Comparison of ENCODE assay signal across 12 mouse cellular contexts in the genomic region with DNA sequence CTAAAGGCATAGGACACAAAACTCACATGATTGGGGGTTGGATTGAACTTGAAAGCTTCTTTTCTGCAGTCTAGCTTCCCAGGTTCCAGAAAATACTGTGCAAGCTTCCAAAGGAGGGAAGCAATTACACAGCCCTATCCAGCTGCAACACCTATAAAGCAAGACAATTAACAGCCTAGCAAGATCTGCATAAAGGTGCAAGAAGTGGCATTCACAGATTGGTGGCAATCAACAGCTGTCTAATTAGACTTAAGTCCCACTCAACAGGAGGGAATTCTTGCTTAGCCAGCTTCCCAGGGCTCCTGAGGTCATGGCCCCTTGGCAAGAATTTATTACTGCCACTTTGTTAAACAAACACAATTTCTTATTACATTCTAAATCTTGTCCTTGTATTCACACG.
"Had no signal": no experiment of that assay in that cellular context is flagged by ENCODE, and none has a peak within 500 bp of the region (broad histone marks: within the 10 kb centered on the region; RNA-seq: fewer than 3 reads in every experiment).

No protein-coding gene starts in this region.

- H3K9me3 ChIP-seq: liver, embryonic 13.5 days had no signal

- ATAC-seq: liver, postnatal 0 days had no signal

- H3K4me1 ChIP-seq: liver, embryonic 13.5 days; neural tube, embryonic 12.5 days had no signal

- H3K4me3 ChIP-seq: left cerebral cortex, adult 2 months; limb, embryonic 12.5 days; liver, embryonic 13.5 days; neural tube, embryonic 12.5 days had no signal

- H3K27ac ChIP-seq: kidney, postnatal 0 days; left cerebral cortex, adult 2 months; limb, embryonic 12.5 days; liver, embryonic 13.5 days; neural tube, embryonic 12.5 days; stomach, postnatal 0 days had no signal

- H3K27me3 ChIP-seq: limb, embryonic 12.5 days; liver, embryonic 13.5 days; neural tube, embryonic 12.5 days had no signal

- H3K4me2 ChIP-seq: limb, embryonic 12.5 days; liver, embryonic 13.5 days; neural tube, embryonic 12.5 days had no signal

- H3K36me3 ChIP-seq: liver, embryonic 13.5 days; neural tube, embryonic 12.5 days had no signal

- DNase-seq: kidney, adult 9 months; kidney, postnatal 36 days; liver; liver, embryonic 13.5 days; liver, postnatal 0 days; midbrain, embryonic 14.5 days; thymus, postnatal 4 days had no signal

- H3K9ac ChIP-seq: limb, embryonic 12.5 days; liver, embryonic 13.5 days; liver, postnatal 0 days; neural tube, embryonic 12.5 days had no signal
